Mouse (Mus musculus): ENCODE results near the gene Olfr1440. TPM values are rescaled to one million over a fixed set of nuclear protein-coding genes. Genes with fewer than 3 reads are reported as not detected.

The Olfr1440 gene
- polyA plus RNA-seq (2015; fragmentation: Nextera tagmentation; extraction: Ambion mirVana) = not detected in 2 replicates

DNA sequence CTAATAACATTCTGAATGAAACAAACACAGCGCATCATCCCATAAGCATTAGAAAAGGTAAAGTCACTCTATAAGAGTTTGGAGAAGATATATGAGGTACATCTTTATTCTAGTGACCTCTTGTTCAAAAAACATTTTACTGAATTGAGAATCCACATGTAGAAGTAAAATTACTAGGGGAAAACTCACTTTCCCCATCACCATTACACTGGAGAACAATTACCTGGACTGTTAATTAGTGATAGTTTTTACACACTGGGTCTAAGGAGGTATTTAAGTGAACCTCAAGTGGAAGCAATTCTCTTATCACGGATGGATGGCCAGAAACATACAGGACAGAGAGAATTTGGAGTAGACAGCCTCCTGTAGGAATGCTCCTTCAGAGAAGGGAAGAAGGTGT, at the start of gene Olfr1440:
Gene Olfr1440, plus strand, starts transcription at position 301 of the 400 bp plus-strand sequence.
- H3K4me1 ChIP-seq (ENCODE audit: insufficient read depth, low read length) = no peaks in the 10 kb centered on the region
- no peak within 1 kb of the TSS for H3K4me2 ChIP-seq (replicated peaks; ENCODE audit: low read depth, low read length)
- H3K36me3 ChIP-seq (ENCODE audit: insufficient read depth, low read length) = no peaks in the 10 kb centered on the region
- no peak within 1 kb of the TSS for H3K9ac ChIP-seq (replicated peaks; ENCODE audit: low read length)
- no peak within 1 kb of the TSS for H3K27ac ChIP-seq (ENCODE audit: low read length)
- H3K27me3 ChIP-seq (ENCODE audit: insufficient read depth, low read length) = no peaks in the 10 kb centered on the region
- no peak within 1 kb of the TSS for H3K4me3 ChIP-seq (ENCODE audit: low read length)
- WGBS = 79% methylated on average over 2 of the region's 2 CpGs
- ATAC-seq (ENCODE audit: low FRiP score, low TSS enrichment) = no peak
- no peaks in the 10 kb centered on the region for H3K9me3 ChIP-seq (ENCODE audit: low read length)

DNA sequence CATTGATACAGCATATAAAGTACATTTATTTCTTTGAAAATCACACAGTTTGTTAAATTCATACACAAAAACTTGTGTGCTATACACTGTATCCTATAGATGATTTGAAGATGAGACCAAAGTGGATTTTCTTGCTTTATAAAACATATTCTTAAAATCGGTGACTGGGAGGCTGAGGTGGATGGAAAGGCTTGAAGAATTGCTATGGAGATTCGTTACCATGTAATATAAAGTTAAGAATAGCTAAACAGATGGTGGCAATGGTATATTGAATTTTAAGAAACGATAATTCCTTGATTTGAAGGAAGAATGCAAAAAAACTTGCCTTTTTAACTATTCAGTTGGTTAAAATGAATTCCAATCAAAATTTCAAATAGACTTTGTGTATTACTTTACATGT, 14.1 kb upstream of the Olfr1440 start:
- ATAC-seq (ENCODE audit: low FRiP score, low TSS enrichment) = no peak
- no peak overlapping the region for H3K4me3 ChIP-seq (ENCODE audit: low read length)
- H3K4me2 ChIP-seq (replicated peaks; ENCODE audit: low read depth, low read length) = no peak overlapping the region
- 84% methylated on average over 3 of the region's 3 CpGs for WGBS
- no peaks in the 10 kb centered on the region for H3K4me1 ChIP-seq (ENCODE audit: insufficient read depth, low read length)
- no peak overlapping the region for H3K9ac ChIP-seq (replicated peaks; ENCODE audit: low read length)
- no peaks in the 10 kb centered on the region for H3K36me3 ChIP-seq (ENCODE audit: insufficient read depth, low read length)
- H3K27me3 ChIP-seq (ENCODE audit: insufficient read depth, low read length) = no peaks in the 10 kb centered on the region
- H3K9me3 ChIP-seq (ENCODE audit: low read length) = no peaks in the 10 kb centered on the region
- no peak overlapping the region for H3K27ac ChIP-seq (ENCODE audit: low read length)

DNA sequence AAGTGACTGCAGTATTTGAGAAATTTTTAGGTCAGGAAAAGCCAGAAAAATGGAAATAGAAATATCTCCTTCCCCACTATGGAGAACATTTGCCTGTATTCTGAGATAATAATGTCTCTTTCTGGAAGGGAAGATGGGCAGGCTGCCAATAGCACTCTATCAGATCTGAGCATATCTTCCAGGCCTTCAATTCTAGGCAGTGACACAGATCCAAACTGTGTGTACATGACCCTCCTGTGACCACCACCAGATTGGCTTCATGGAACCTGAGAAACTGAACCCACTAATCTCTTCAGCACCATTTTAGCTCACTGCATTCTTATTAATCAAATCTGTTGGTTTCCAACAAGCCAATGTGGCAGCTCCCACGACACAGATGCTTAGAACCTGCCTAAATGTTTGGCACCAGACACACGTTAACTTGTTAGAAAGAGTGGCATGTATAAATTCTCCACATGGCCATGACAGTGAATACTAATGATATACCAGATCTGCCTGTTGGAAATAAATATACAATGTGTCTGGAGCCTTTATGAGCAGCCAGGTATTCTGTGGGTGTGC, 12.5 kb upstream of the Olfr1440 start:
- no peak overlapping the region for H3K4me2 ChIP-seq (replicated peaks; ENCODE audit: low read depth, low read length)
- no peaks in the 10 kb centered on the region for H3K4me1 ChIP-seq (ENCODE audit: insufficient read depth, low read length)
- no peaks in the 10 kb centered on the region for H3K27me3 ChIP-seq (ENCODE audit: insufficient read depth, low read length)
- 73% methylated on average over 2 of the region's 2 CpGs for WGBS
- H3K9ac ChIP-seq (replicated peaks; ENCODE audit: low read length) = no peak overlapping the region
- no peaks in the 10 kb centered on the region for H3K9me3 ChIP-seq (ENCODE audit: low read length)
- no peak for ATAC-seq (ENCODE audit: low FRiP score, low TSS enrichment)
- no peaks in the 10 kb centered on the region for H3K36me3 ChIP-seq (ENCODE audit: insufficient read depth, low read length)
- no peak overlapping the region for H3K4me3 ChIP-seq (ENCODE audit: low read length)
- no peak overlapping the region for H3K27ac ChIP-seq (ENCODE audit: low read length)

DNA sequence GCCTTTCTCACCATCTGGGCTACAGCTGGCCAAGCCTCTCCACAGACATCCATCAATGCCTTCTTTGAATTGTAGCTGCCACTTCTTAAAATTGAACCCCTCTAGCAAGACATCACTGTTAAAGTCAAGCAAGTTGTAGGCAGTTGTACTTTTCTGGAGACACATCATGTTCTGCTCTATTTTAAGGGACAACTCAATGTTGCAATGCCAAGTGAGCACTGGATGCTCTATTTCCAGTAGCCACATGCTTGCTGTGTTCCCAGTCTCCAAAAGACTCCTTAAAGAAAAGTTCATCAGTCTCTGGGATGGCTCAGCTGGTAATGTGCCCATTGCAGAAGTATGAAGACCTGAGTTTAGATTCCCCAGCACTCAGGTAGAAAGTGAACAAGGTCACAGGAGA, 26.7 kb downstream of the Olfr1440 start:
- ATAC-seq (ENCODE audit: low FRiP score, low TSS enrichment) = no peak

DNA sequence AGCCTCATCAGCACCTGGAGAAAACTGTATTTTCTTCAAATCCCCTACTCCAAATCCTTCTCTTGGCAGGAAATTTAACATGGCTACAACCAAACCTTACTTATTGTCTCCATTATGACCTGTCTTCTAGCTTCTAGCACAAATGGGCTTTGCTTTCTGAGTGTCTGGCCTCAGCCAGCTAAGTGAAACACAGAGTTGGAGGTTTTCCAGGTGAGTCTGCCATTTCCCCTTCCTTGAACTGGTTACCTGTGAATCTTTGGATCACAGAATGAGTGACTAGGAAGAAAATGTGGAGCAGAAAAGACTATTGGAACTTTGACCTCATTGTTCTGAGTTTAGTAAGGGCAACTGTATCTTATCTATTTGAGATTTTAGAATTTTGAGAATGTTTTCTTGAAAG, 30.3 kb downstream of the Olfr1440 start, which contains the start of gene Olfr1441:
Gene Olfr1441, plus strand, starts transcription at position 73 of the 400 bp plus-strand sequence.
- H3K27ac ChIP-seq (ENCODE audit: low read length) = no peak within 1 kb of the TSS

More for the DNA sequence above, 26.7 kb downstream of the Olfr1440 start:
- Histone ChIP-seq H3K9me3 (ENCODE audit: low read length) (no peaks in the 10 kb centered on the region), H3K27ac (ENCODE audit: low read length) (no peak overlapping the region), H3K4me3 (ENCODE audit: low read length) (no peak overlapping the region), H3K4me1 (ENCODE audit: insufficient read depth, low read length) (no peaks in the 10 kb centered on the region), H3K36me3 (ENCODE audit: insufficient read depth, low read length) (no peaks in the 10 kb centered on the region), H3K4me2 (replicated peaks; ENCODE audit: low read depth, low read length) (no peak overlapping the region), H3K9ac (replicated peaks; ENCODE audit: low read length) (no peak overlapping the region), H3K27me3 (ENCODE audit: insufficient read depth, low read length) (no peaks in the 10 kb centered on the region)

DNA sequence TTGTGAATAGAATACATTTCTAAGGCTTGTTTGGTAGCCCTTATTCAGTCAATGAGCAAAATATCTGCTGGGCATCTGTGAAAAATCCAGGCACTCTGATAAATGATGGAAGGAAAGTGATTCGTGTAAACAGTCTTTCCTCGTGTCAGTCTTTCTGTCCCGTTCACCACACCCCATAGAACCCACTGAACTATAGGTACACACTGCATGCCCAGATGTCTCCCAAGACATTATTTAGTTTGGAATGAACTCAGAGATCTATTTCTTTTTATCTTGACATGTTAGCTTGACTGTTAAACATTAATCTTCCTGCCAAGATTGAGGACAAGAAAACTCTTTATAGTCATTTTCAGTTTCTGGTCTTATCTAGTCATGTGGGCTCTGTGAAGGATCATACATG, 31.2 kb downstream of the Olfr1440 start:
- H3K4me2 ChIP-seq (replicated peaks; ENCODE audit: low read depth, low read length) = no peak overlapping the region
- H3K27ac ChIP-seq (ENCODE audit: low read length) = no peak overlapping the region
- no peaks in the 10 kb centered on the region for H3K27me3 ChIP-seq (ENCODE audit: insufficient read depth, low read length)
- H3K4me1 ChIP-seq (ENCODE audit: insufficient read depth, low read length) = no peaks in the 10 kb centered on the region
- H3K9me3 ChIP-seq (ENCODE audit: low read length) = no peaks in the 10 kb centered on the region
- whole genome bisulfite sequencing = 88% methylated on average over 3 of the region's 3 CpGs
- no peak for ATAC-seq (ENCODE audit: low FRiP score, low TSS enrichment)
- no peak overlapping the region for H3K9ac ChIP-seq (replicated peaks; ENCODE audit: low read length)
- H3K4me3 ChIP-seq (ENCODE audit: low read length) = no peak overlapping the region
- H3K36me3 ChIP-seq (ENCODE audit: insufficient read depth, low read length) = no peaks in the 10 kb centered on the region

More for the DNA sequence above, 30.3 kb downstream of the Olfr1440 start, which contains the start of gene Olfr1441:
- ATAC-seq (ENCODE audit: low FRiP score, low TSS enrichment) = no peak
- Histone ChIP-seq H3K27me3 (ENCODE audit: insufficient read depth, low read length) (no peaks in the 10 kb centered on the region), H3K4me1 (ENCODE audit: insufficient read depth, low read length) (no peaks in the 10 kb centered on the region), H3K9me3 (ENCODE audit: low read length) (no peaks in the 10 kb centered on the region), H3K4me3 (ENCODE audit: low read length) (no peak within 1 kb of the TSS), H3K9ac (replicated peaks; ENCODE audit: low read length) (no peak within 1 kb of the TSS), H3K4me2 (replicated peaks; ENCODE audit: low read depth, low read length) (no peak within 1 kb of the TSS), H3K36me3 (ENCODE audit: insufficient read depth, low read length) (no peaks in the 10 kb centered on the region)

DNA sequence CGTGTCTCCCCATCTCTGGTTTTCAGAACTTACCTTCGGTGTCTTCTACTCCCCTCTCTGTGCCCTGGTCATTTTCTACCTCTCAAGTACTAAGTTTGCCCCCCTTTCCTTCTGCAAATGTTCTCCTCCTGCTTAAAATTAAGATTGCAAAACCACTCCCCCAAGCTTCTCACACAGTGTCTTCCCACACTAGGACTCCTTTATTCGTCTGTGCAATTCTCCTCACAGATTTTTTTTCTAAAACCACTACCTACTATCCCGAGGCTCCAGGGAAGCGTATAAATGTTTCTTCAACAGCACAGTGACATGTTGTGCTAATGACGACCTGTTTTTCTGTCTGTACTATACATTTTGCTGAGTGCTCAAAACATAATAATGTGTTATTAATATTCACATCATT, 33.5 kb downstream of the Olfr1440 start:
- H3K27me3 ChIP-seq (ENCODE audit: insufficient read depth, low read length) = no peaks in the 10 kb centered on the region
- H3K9me3 ChIP-seq (ENCODE audit: low read length) = no peaks in the 10 kb centered on the region
- WGBS = 75% methylated on average over 6 of the region's 6 CpGs
- no peak overlapping the region for H3K4me2 ChIP-seq (replicated peaks; ENCODE audit: low read depth, low read length)
- H3K4me3 ChIP-seq (ENCODE audit: low read length) = no peak overlapping the region
- no peak overlapping the region for H3K27ac ChIP-seq (ENCODE audit: low read length)
- no peak overlapping the region for H3K9ac ChIP-seq (replicated peaks; ENCODE audit: low read length)
- no peaks in the 10 kb centered on the region for H3K4me1 ChIP-seq (ENCODE audit: insufficient read depth, low read length)
- H3K36me3 ChIP-seq (ENCODE audit: insufficient read depth, low read length) = no peaks in the 10 kb centered on the region
- ATAC-seq (ENCODE audit: low FRiP score, low TSS enrichment) = no peak

DNA sequence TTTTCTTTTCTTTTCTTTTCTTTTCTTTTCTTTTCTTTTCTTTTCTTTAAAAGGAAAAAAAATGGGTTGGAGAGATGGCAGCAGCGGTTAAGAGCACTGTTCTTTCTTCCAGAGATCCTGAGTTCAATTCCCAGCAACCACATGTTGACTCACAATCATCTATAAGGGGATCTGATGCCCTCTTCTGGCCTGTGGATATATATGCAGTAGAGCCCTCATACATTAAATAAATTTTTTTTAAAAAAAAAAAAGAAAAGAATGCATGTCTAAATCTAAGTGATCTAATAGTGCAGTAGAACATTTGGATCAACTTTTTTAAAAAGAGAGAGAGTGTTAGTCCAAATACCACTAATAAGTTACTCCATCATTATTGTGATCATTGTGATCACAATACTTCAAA, 34.6 kb downstream of the Olfr1440 start:
- no peak overlapping the region for H3K4me2 ChIP-seq (replicated peaks; ENCODE audit: low read depth, low read length)
- no peak overlapping the region for H3K27ac ChIP-seq (ENCODE audit: low read length)
- H3K9ac ChIP-seq (replicated peaks; ENCODE audit: low read length) = no peak overlapping the region
- WGBS = 95% methylated on average over 1 of the region's 1 CpGs
- H3K4me1 ChIP-seq (ENCODE audit: insufficient read depth, low read length) = no peaks in the 10 kb centered on the region
- H3K4me3 ChIP-seq (ENCODE audit: low read length) = no peak overlapping the region
- no peaks in the 10 kb centered on the region for H3K36me3 ChIP-seq (ENCODE audit: insufficient read depth, low read length)
- ATAC-seq (ENCODE audit: low FRiP score, low TSS enrichment) = no peak
- no peaks in the 10 kb centered on the region for H3K27me3 ChIP-seq (ENCODE audit: insufficient read depth, low read length)
- no peaks in the 10 kb centered on the region for H3K9me3 ChIP-seq (ENCODE audit: low read length)

DNA sequence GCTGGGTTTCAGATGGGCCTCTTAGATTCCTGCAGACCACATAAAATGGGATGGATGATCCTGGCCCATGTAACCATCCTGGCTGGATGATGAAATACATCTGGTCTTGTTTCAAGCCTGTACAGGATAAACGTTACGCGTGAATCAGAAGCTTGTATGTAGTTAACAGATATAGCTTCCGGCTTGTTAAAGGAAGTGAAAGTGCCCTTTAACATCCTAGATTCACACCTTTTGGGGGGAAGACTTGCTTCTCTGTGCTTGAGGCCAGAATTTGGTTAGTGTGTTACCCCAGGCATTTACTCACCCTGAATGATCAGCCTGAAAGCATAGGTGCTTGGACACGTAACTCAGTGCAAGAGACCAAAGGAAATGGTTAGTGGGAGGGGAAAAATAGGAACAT, 40.0 kb downstream of the Olfr1440 start:
- no peak overlapping the region for H3K9ac ChIP-seq (replicated peaks; ENCODE audit: low read length)
- H3K36me3 ChIP-seq (ENCODE audit: insufficient read depth, low read length) = no peaks in the 10 kb centered on the region
- no peaks in the 10 kb centered on the region for H3K27me3 ChIP-seq (ENCODE audit: insufficient read depth, low read length)
- H3K9me3 ChIP-seq (ENCODE audit: low read length) = no peaks in the 10 kb centered on the region
- whole genome bisulfite sequencing = 84% methylated on average over 5 of the region's 5 CpGs
- H3K4me3 ChIP-seq (ENCODE audit: low read length) = no peak overlapping the region
- no peak for ATAC-seq (ENCODE audit: low FRiP score, low TSS enrichment)
- no peak overlapping the region for H3K4me2 ChIP-seq (replicated peaks; ENCODE audit: low read depth, low read length)
- H3K27ac ChIP-seq (ENCODE audit: low read length) = no peak overlapping the region
- no peaks in the 10 kb centered on the region for H3K4me1 ChIP-seq (ENCODE audit: insufficient read depth, low read length)

DNA sequence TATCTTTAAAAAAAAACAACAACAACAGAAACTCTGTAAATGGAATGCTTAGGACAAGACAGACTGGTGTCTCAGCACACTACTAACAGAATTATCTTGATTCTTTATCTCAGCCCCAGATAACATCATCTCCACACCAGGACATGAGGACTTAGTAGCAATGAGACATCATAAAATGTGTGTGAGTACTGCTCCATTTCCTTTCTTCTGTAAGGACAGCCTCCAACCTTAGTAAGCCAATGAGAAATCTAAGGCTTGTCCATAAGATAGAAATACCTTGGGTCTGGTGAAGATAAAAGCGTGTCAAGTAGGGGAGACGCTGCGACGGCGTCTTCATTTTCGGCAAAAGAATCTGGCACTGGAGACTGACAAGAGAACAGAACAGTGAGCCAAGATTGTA, 40.5 kb downstream of the Olfr1440 start, which contains the start of gene Pfpl:
Gene Pfpl, plus strand, starts transcription at position 301 of the 400 bp plus-strand sequence.
- H3K9ac ChIP-seq (replicated peaks; ENCODE audit: low read length) = no peak within 1 kb of the TSS
- no peaks in the 10 kb centered on the region for H3K27me3 ChIP-seq (ENCODE audit: insufficient read depth, low read length)
- WGBS = 92% methylated on average over 6 of the region's 6 CpGs
- H3K4me3 ChIP-seq (ENCODE audit: low read length) = no peak within 1 kb of the TSS
- H3K9me3 ChIP-seq (ENCODE audit: low read length) = no peaks in the 10 kb centered on the region
- H3K4me2 ChIP-seq (replicated peaks; ENCODE audit: low read depth, low read length) = no peak within 1 kb of the TSS
- no peaks in the 10 kb centered on the region for H3K4me1 ChIP-seq (ENCODE audit: insufficient read depth, low read length)
- ATAC-seq (ENCODE audit: low FRiP score, low TSS enrichment) = no peak
- H3K36me3 ChIP-seq (ENCODE audit: insufficient read depth, low read length) = no peaks in the 10 kb centered on the region
- no peak within 1 kb of the TSS for H3K27ac ChIP-seq (ENCODE audit: low read length)

Measured in kidney, embryonic 16.5 days (tissue).